Mouse (Mus musculus): Measurements from ENCODE around the gene Kif1bp. TPM values are rescaled to one million over a fixed set of nuclear protein-coding genes. Genes with fewer than 3 reads are reported as not detected.

The Kif1bp gene
- polyA plus RNA-seq, 1 experiment from 2014 or later: 41.6 TPM

DNA sequence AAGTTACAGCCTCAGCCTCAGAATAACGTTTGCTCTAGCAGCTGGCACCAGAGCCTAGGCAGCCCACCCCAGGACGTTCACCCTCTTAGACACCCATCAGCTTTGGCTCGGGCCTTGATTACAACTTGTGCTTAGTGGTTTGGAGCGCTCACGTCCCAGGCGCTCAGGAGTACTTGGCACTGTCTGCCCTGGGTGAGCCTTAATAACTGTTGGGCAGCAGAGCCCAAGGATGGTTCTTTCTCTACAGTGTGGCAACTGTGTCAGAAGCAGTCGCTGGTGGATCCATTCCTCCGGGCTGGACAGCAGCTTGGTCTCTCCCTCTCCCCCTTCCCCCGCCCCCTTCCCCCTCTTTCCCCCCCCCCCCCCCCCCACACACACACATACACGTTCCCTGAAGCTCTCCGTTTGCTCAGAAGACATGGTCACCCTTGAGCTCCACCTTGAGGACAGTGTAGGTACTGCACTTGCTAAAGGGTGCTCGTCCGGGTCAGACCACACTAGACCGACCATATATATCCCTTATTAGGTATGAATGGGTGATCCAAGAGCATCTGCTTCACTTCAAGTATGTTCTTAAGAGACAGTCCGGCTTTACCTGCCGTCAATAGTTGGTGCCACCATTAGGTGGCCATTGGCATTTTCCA, 28.6 kb downstream of the Kif1bp start:
- 26% methylated on average over 16 of the region's 16 CpGs for WGBS
- Histone ChIP-seq H3K27me3 (ENCODE audit: control insufficient read depth, insufficient read depth, low read length) (no peaks in the 10 kb centered on the region), H3K27ac (ENCODE audit: low read length) (no peak overlapping the region), H3K9me3 (ENCODE audit: control insufficient read depth, low read depth, low read length) (no peaks in the 10 kb centered on the region), H3K4me2 (replicated peaks; ENCODE audit: low read depth, low read length) (no peak overlapping the region), H3K36me3 (ENCODE audit: control insufficient read depth, insufficient read depth, low read length) (no peaks in the 10 kb centered on the region), H3K4me1 (ENCODE audit: control insufficient read depth, insufficient read depth, low read length) (no peaks in the 10 kb centered on the region), H3K9ac (replicated peaks; ENCODE audit: low read depth, low read length) (no peak overlapping the region), H3K4me3 (ENCODE audit: low read depth, low read length) (no peak overlapping the region)
- peak; percentile 37; the same call in 1 of the 2 replicates for ATAC-seq (ENCODE audit: insufficient number of reproducible peaks, insufficient read depth, low FRiP score, low read depth)

GRCm38 (mm10) chr10:62546441-62546840, 31.8 kb downstream of the Kif1bp start:
- Histone ChIP-seq H3K4me2 (replicated peaks; ENCODE audit: low read depth, low read length) (no peak overlapping the region), H3K27ac (ENCODE audit: low read length) (no peak overlapping the region), H3K9me3 (ENCODE audit: control insufficient read depth, low read depth, low read length) (no peaks in the 10 kb centered on the region), H3K27me3 (ENCODE audit: control insufficient read depth, insufficient read depth, low read length) (no peaks in the 10 kb centered on the region), H3K9ac (replicated peaks; ENCODE audit: low read depth, low read length) (no peak overlapping the region), H3K36me3 (ENCODE audit: control insufficient read depth, insufficient read depth, low read length) (no peaks in the 10 kb centered on the region), H3K4me3 (ENCODE audit: low read depth, low read length) (no peak overlapping the region), H3K4me1 (ENCODE audit: control insufficient read depth, insufficient read depth, low read length) (no peaks in the 10 kb centered on the region)
- 76% methylated on average over 10 of the region's 10 CpGs for WGBS
- no peak for ATAC-seq (ENCODE audit: insufficient number of reproducible peaks, insufficient read depth, low FRiP score, low read depth)

GRCm38 (mm10) chr10:62545759-62546158, 32.5 kb downstream of the Kif1bp start:
- Histone ChIP-seq H3K36me3 (ENCODE audit: control insufficient read depth, insufficient read depth, low read length) (no peaks in the 10 kb centered on the region), H3K27ac (ENCODE audit: low read length) (no peak overlapping the region), H3K27me3 (ENCODE audit: control insufficient read depth, insufficient read depth, low read length) (no peaks in the 10 kb centered on the region), H3K4me2 (replicated peaks; ENCODE audit: low read depth, low read length) (no peak overlapping the region), H3K9ac (replicated peaks; ENCODE audit: low read depth, low read length) (no peak overlapping the region), H3K4me1 (ENCODE audit: control insufficient read depth, insufficient read depth, low read length) (no peaks in the 10 kb centered on the region), H3K4me3 (ENCODE audit: low read depth, low read length) (no peak overlapping the region), H3K9me3 (ENCODE audit: control insufficient read depth, low read depth, low read length) (no peaks in the 10 kb centered on the region)
- ATAC-seq (ENCODE audit: insufficient number of reproducible peaks, insufficient read depth, low FRiP score, low read depth): no peak

GRCm38 (mm10) chr10:62544316-62544715, 33.9 kb downstream of the Kif1bp start:
- Histone ChIP-seq H3K36me3 (ENCODE audit: control insufficient read depth, insufficient read depth, low read length) (no peaks in the 10 kb centered on the region), H3K27ac (ENCODE audit: low read length) (no peak overlapping the region), H3K9me3 (ENCODE audit: control insufficient read depth, low read depth, low read length) (no peaks in the 10 kb centered on the region), H3K9ac (replicated peaks; ENCODE audit: low read depth, low read length) (no peak overlapping the region), H3K4me3 (ENCODE audit: low read depth, low read length) (no peak overlapping the region), H3K4me1 (ENCODE audit: control insufficient read depth, insufficient read depth, low read length) (no peaks in the 10 kb centered on the region), H3K27me3 (ENCODE audit: control insufficient read depth, insufficient read depth, low read length) (no peaks in the 10 kb centered on the region), H3K4me2 (replicated peaks; ENCODE audit: low read depth, low read length) (no peak overlapping the region)
- ATAC-seq (ENCODE audit: insufficient number of reproducible peaks, insufficient read depth, low FRiP score, low read depth): no peak
- WGBS: 83% methylated on average over 4 of the region's 4 CpGs

GRCm38 (mm10) chr10:62543399-62543808, 34.9 kb downstream of the Kif1bp start:
- Histone ChIP-seq H3K27me3 (ENCODE audit: control insufficient read depth, insufficient read depth, low read length) (no peaks in the 10 kb centered on the region), H3K9me3 (ENCODE audit: control insufficient read depth, low read depth, low read length) (no peaks in the 10 kb centered on the region), H3K4me1 (ENCODE audit: control insufficient read depth, insufficient read depth, low read length) (no peaks in the 10 kb centered on the region), H3K4me3 (ENCODE audit: low read depth, low read length) (no peak overlapping the region), H3K27ac (ENCODE audit: low read length) (no peak overlapping the region), H3K4me2 (replicated peaks; ENCODE audit: low read depth, low read length) (no peak overlapping the region), H3K36me3 (ENCODE audit: control insufficient read depth, insufficient read depth, low read length) (no peaks in the 10 kb centered on the region), H3K9ac (replicated peaks; ENCODE audit: low read depth, low read length) (no peak overlapping the region)
- 69% methylated on average over 12 of the region's 12 CpGs for WGBS
- ATAC-seq (ENCODE audit: insufficient number of reproducible peaks, insufficient read depth, low FRiP score, low read depth): no peak

- WGBS: 96% methylated on average over 8 of the region's 8 CpGs
- Histone ChIP-seq H3K27ac (ENCODE audit: low read length) (no peak overlapping the region), H3K4me1 (ENCODE audit: control insufficient read depth, insufficient read depth, low read length) (no peaks in the 10 kb centered on the region), H3K9ac (replicated peaks; ENCODE audit: low read depth, low read length) (no peak overlapping the region), H3K4me3 (ENCODE audit: low read depth, low read length) (no peak overlapping the region), H3K4me2 (replicated peaks; ENCODE audit: low read depth, low read length) (no peak overlapping the region), H3K27me3 (ENCODE audit: control insufficient read depth, insufficient read depth, low read length) (no peaks in the 10 kb centered on the region), H3K36me3 (ENCODE audit: control insufficient read depth, insufficient read depth, low read length) (no peaks in the 10 kb centered on the region), H3K9me3 (ENCODE audit: control insufficient read depth, low read depth, low read length) (no peaks in the 10 kb centered on the region)
- no peak for ATAC-seq (ENCODE audit: insufficient number of reproducible peaks, insufficient read depth, low FRiP score, low read depth)
Observed at GRCm38 (mm10) chr10:62542928-62543327, 35.3 kb downstream of the Kif1bp start.

DNA sequence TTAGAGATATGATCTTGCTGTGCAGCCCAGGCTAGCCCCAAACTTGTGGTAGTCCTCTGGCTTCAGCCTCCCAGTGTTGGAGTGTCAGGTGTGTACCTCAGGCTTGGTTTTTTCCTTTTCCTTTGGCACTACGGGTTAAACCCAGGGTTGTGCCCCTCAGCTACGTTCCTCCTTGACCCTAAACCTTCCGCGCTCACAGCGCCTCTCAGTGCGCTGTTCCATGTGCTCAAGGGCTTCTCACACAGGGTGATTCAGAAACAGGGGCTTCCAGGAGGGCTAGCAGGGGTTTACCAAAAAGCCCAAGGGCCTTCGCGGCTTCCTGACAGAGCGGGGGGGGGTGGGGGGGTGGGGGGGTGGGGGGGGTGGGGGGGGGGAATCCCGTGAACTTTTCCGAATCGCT, 35.8 kb downstream of the Kif1bp start:
- Histone ChIP-seq H3K9ac (replicated peaks; ENCODE audit: low read depth, low read length) (no peak overlapping the region), H3K36me3 (ENCODE audit: control insufficient read depth, insufficient read depth, low read length) (no peaks in the 10 kb centered on the region), H3K27ac (ENCODE audit: low read length) (no peak overlapping the region), H3K9me3 (ENCODE audit: control insufficient read depth, low read depth, low read length) (no peaks in the 10 kb centered on the region), H3K4me2 (replicated peaks; ENCODE audit: low read depth, low read length) (no peak overlapping the region), H3K27me3 (ENCODE audit: control insufficient read depth, insufficient read depth, low read length) (no peaks in the 10 kb centered on the region), H3K4me3 (ENCODE audit: low read depth, low read length) (no peak overlapping the region), H3K4me1 (ENCODE audit: control insufficient read depth, insufficient read depth, low read length) (no peaks in the 10 kb centered on the region)
- ATAC-seq (ENCODE audit: insufficient number of reproducible peaks, insufficient read depth, low FRiP score, low read depth): no peak
- WGBS: 93% methylated on average over 12 of the region's 12 CpGs

DNA sequence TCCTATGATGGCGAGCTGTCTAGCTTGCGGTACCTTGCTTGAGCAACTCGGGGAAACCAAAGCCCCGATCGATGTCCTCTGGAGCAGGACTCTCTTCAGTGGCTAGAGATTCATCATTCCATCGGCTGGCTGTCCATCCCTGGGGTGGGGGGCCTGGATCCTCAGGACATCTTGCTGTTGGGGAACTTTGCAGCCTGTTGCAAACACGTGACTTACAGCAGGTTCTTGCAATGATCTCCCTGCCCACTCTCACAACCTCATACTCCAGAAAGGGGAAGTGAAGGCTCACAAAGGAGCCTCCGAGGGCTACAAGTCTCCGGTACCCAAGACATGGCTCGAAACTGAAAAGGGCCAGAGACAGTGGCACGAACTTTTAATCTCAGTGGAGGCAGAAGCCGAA, 36.8 kb downstream of the Kif1bp start:
- no peak for ATAC-seq (ENCODE audit: insufficient number of reproducible peaks, insufficient read depth, low FRiP score, low read depth)
- no peaks in the 10 kb centered on the region for H3K36me3 ChIP-seq (ENCODE audit: control insufficient read depth, insufficient read depth, low read length)
- H3K27ac ChIP-seq (ENCODE audit: low read length): no peak overlapping the region
- WGBS: 91% methylated on average over 12 of the region's 12 CpGs
- no peak overlapping the region for H3K4me3 ChIP-seq (ENCODE audit: low read depth, low read length)
- H3K9me3 ChIP-seq (ENCODE audit: control insufficient read depth, low read depth, low read length): no peaks in the 10 kb centered on the region
- H3K4me1 ChIP-seq (ENCODE audit: control insufficient read depth, insufficient read depth, low read length): no peaks in the 10 kb centered on the region
- H3K27me3 ChIP-seq (ENCODE audit: control insufficient read depth, insufficient read depth, low read length): no peaks in the 10 kb centered on the region
- H3K9ac ChIP-seq (replicated peaks; ENCODE audit: low read depth, low read length): no peak overlapping the region
- no peak overlapping the region for H3K4me2 ChIP-seq (replicated peaks; ENCODE audit: low read depth, low read length)

DNA sequence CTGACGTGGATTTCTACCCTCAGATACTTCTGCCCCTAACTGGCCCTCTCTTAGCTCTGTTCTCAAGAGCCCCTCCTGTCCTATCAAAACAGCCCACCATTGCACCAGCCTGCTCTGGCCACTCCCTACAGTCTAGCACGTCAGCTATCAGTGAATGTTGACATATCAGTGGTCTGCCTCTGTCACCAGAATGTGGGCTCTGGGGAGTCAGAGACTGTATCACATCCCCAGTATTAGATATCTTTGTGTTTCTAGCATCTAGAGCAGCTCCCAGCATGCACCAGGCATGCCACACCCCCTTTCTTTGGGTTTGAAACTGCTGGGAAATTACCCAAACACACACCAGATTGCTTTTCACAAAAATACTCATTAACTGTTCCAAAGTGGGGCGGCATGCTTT, 37.5 kb downstream of the Kif1bp start:
- Histone ChIP-seq H3K4me3 (ENCODE audit: low read depth, low read length) (no peak overlapping the region), H3K4me2 (replicated peaks; ENCODE audit: low read depth, low read length) (no peak overlapping the region), H3K27ac (ENCODE audit: low read length) (no peak overlapping the region), H3K27me3 (ENCODE audit: control insufficient read depth, insufficient read depth, low read length) (no peaks in the 10 kb centered on the region), H3K4me1 (ENCODE audit: control insufficient read depth, insufficient read depth, low read length) (no peaks in the 10 kb centered on the region), H3K9ac (replicated peaks; ENCODE audit: low read depth, low read length) (no peak overlapping the region), H3K9me3 (ENCODE audit: control insufficient read depth, low read depth, low read length) (no peaks in the 10 kb centered on the region), H3K36me3 (ENCODE audit: control insufficient read depth, insufficient read depth, low read length) (no peaks in the 10 kb centered on the region)
- WGBS: 56% methylated on average over 3 of the region's 3 CpGs
- ATAC-seq (ENCODE audit: insufficient number of reproducible peaks, insufficient read depth, low FRiP score, low read depth): no peak

Data from stomach, embryonic 14.5 days (tissue).